Mouse (Mus musculus): Measurements from ENCODE around the gene Fbxl21. TPM values are rescaled to one million over a fixed set of nuclear protein-coding genes. Genes with fewer than 3 reads are reported as not detected.

Gene Fbxl21
- total RNA-seq (2022) = under 1 TPM in 2 of 4 experiments, not detected in 2; 0.24 to 0.29 TPM

GRCm38 (mm10) chr13:56522081-56522820 lies at the start of gene Fbxl21:
TSS of gene Fbxl21 (plus strand) at chr13:56522472.
- peak; percentile 89 to 91 for DNase-seq (ENCODE audit: low spot score in 2 of 2)

DNA sequence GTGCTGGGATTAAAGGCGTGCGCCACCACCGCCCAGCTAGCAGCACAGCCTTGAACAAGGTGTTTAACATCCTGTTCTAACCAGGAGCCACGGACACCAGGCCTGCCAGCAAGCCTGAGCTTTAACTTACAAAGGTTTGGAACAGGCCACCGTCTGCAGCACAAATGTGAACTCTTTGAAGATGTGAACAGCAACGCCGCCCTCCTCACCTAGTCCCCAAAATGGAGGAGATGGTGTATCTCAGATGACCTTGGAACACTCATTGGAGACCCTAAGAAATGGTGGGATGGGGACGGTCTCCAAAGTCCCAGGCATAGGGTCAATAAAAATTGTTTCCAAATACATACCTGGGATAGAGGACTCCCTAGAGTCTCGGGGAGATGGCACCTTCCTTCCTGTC lies 49.6 kb upstream of the Fbxl21 start:
- no peak for DNase-seq (ENCODE audit: low spot score in 2 of 2)

- DNase-seq (ENCODE audit: low spot score in 2 of 2) = no peak
These were observed 46.9 kb upstream of the Fbxl21 start for GRCm38 (mm10) chr13:56475363-56475762.

- no peak for DNase-seq (ENCODE audit: low spot score in 2 of 2)
These were observed 45.5 kb upstream of the Fbxl21 start for GRCm38 (mm10) chr13:56476790-56477189.

DNA sequence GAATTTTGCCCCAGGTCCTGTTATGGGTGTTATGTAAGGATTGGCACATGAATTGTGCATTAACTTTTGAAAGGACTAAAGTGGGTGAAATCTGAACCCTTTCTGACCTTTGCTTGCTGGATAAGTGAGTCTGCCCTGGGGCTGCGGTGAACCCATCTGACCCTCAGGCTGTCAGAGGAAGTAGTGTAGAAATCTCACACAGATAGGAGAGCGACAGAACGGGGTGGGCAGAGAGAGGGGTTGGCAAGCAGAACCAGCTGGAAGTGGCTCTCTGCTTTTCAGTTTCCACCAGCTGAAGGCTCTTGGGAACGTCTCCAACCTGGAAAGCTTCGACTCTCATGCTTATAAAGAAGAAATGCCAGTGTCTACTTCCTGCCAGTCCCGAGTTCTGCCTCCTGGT lies 45.0 kb upstream of the Fbxl21 start:
- no peak for DNase-seq (ENCODE audit: low spot score in 2 of 2)

GRCm38 (mm10) chr13:56478027-56478426 lies 44.2 kb upstream of the Fbxl21 start:
- DNase-seq (ENCODE audit: low spot score in 2 of 2) = no peak

- no peak for DNase-seq (ENCODE audit: low spot score in 2 of 2)
These were observed 40.1 kb upstream of the Fbxl21 start, which contains the start of gene Il9 for GRCm38 (mm10) chr13:56482146-56482545. TSS of gene Il9 (minus strand) at chr13:56482246.

GRCm38 (mm10) chr13:56488012-56488411 lies 34.3 kb upstream of the Fbxl21 start:
- no peak for DNase-seq (ENCODE audit: low spot score in 2 of 2)

DNA sequence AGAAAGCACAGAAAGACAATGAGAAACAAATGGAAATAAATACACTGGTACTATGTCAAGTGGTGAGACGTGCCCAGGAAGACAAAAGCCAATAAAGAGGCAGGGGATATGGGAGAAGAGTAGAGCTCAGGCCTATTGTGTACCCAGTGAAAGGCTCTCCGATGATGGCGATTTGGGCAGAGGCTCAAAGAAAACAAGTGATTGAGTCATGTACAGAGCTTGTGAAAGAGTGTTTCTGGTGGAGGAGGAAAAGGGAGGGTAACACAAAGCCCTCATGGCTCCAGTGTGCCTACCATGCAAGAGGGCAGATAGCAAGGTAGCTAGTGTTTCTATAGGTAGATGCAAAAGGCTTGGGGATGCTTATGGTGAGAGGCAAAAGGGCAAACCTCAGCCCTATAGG lies 27.8 kb upstream of the Fbxl21 start:
- DNase-seq (ENCODE audit: low spot score in 2 of 2) = no peak

- DNase-seq (ENCODE audit: low spot score in 2 of 2) = no peak
These were observed 22.1 kb upstream of the Fbxl21 start for GRCm38 (mm10) chr13:56500132-56500531.

GRCm38 (mm10) chr13:56500636-56501035 lies 21.6 kb upstream of the Fbxl21 start:
- DNase-seq (ENCODE audit: low spot score in 2 of 2) = no peak

GRCm38 (mm10) chr13:56501866-56502420 lies 20.3 kb upstream of the Fbxl21 start:
- DNase-seq (ENCODE audit: low spot score in 2 of 2) = no peak

DNA sequence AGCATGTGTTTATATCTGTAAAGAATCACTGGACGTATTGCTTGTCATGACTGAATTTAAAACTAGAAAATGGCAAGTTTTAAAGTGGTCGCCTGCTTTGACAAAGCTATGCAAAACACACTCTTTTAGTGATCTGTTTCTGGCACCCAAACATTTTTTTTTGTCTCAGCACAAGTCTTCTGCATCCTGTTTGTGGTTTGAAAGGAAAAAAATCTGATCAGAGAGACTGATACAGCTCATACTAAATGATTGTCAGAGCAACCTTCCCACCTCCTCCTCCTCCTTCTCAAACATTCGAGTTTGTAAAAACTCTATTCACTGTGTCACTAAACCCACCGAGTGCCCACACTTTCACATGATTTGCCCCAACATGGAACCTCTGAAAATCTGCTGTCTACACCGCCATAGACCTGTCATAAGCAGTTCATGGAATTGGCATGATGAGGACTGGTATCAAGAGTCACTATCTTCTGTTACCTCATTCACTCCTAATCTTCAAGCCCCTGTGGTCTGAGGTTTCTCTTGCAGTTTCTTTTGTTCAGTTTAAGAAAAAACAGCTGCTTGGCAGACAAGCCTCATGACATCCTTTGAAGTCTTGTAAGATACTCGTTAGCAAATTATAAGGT lies 15.3 kb upstream of the Fbxl21 start:
- DNase-seq (ENCODE audit: low spot score in 2 of 2) = no peak

DNA sequence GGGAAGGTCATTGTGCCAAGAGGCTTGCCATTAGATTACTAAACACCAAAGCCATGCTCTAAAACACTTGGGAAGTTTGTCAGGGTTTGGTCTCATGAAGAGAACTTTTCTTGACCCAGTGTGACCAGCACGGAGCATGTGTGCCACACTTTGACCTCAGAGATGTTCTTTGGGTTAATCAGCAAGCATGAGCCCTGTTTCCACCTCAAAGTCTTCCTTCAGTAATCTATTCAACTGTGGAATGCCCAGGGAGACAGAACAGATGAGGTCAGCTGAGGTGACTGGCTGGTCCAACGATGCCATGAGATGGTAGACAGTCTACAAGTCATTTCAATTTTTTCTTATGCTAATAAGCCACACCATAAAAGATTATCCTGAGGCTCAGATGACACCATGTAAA lies 12.5 kb upstream of the Fbxl21 start:
- no peak for DNase-seq (ENCODE audit: low spot score in 2 of 2)

DNA sequence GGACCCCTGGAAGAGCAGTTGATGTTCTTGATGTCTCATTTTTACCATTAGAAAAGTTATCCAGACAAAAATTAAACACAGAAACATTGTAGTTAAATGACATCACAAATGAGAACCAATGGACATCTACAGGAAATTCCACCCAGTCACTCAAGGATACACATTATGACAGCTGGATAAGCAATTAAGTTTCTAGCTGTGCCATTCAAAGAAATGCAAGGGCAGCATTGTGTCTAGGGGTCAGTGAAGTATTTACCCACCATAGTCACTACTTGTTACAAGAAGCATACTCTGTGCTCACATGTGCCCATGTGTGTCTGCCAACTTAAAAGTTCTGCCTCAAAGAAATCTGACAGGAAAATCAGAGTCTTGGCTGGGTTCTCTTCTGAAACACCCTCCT lies 8.7 kb upstream of the Fbxl21 start:
- DNase-seq (ENCODE audit: low spot score in 2 of 2) = no peak

GRCm38 (mm10) chr13:56516311-56516710 lies 6.0 kb upstream of the Fbxl21 start:
- no peak for DNase-seq (ENCODE audit: low spot score in 2 of 2)

- no peak for DNase-seq (ENCODE audit: low spot score in 2 of 2)
These were observed 5.5 kb upstream of the Fbxl21 start for GRCm38 (mm10) chr13:56516816-56517215.

- DNase-seq (ENCODE audit: low spot score in 2 of 2) = no peak
These were observed 522 bp downstream of the Fbxl21 start for GRCm38 (mm10) chr13:56522821-56523167.

GRCm38 (mm10) chr13:56526871-56527270 lies 4.6 kb downstream of the Fbxl21 start:
- no peak for DNase-seq (ENCODE audit: low spot score in 2 of 2)

DNA sequence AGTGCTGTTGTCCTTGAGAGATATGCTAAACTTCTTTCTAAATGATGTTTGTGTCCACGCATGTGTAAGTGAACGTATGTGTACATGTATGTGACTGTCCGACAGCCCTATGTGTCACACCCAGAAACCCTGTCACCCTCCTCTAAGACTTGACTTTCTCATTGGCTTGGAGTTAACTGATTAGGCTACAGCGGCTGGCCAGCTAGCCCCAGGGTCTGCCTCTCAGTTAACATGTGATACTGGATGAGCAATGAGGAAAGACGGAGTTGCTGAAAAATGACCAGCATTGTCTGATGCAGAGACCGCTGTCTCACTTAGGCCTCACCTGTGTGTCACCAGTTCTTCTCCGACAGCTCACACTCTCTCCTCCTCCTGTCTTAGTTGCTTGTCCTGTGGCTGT lies 5.6 kb downstream of the Fbxl21 start:
- DNase-seq (ENCODE audit: low spot score in 2 of 2) = no peak

GRCm38 (mm10) chr13:56528281-56528680 lies 6.0 kb downstream of the Fbxl21 start:
- no peak for DNase-seq (ENCODE audit: low spot score in 2 of 2)

DNA sequence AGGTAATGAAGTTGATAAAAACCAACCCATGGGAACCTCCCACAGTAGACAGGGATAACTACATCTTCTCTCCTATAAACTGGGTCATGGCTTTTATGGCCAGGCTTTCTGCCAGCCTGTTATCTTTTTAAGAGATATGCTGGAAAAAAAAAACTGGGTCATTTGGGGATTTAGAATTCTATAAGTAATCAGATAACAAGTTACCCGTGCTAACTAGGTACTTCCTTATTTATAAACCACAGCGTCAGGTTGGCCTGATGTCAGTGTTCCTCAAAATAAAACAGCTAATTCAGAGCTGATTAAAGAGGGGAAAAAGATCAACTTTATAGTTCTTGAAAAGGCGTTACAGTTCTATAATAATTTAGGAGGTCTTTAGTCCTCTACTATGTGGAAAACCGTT lies 6.8 kb downstream of the Fbxl21 start:
- DNase-seq (ENCODE audit: low spot score in 2 of 2) = no peak

- DNase-seq (ENCODE audit: low spot score in 2 of 2) = no peak
These were observed 7.4 kb downstream of the Fbxl21 start for GRCm38 (mm10) chr13:56529685-56530084.
